ENCODE assay signal across 8 mouse cellular contexts in genomic region chr7:27166229-27166613, GRCm38 (mm10). TPM values are rescaled to one million over a fixed set of nuclear protein-coding genes. Genes with fewer than 3 reads are reported as not detected.
A peak's percentile ranks its signal among the peaks of the same experiment; 100 is the strongest.
DNase-seq lines count a peak whose midpoint lies in the region; ATAC-seq and TF ChIP-seq lines count a peak whose summit lies in the region.

No protein-coding gene starts in this region.

- H3K4me2 ChIP-seq in forebrain, embryonic 13.5 days, result peak overlapping the region; percentile 86
- H3K4me2 ChIP-seq in lung, postnatal 0 days (replicated peaks; ENCODE audit: low read depth, low read length), result peak overlapping the region; percentile 73

- peak; percentile 24; the same call in 1 of the 2 replicates for ATAC-seq in cerebellum, adult (ENCODE audit: insufficient number of reproducible peaks, low FRiP score, low TSS enrichment)
- ATAC-seq in forebrain, embryonic 13.5 days, result peak; percentile 58
- peak; percentile 83 for ATAC-seq in lung, postnatal 0 days

- DNase-seq in MEL-GATA-1-ER (ENCODE audit: extremely low read depth, low read depth), result peak; percentile 39
- DNase-seq in heart, postnatal 14 days, result peak; percentile 91 to 93
- DNase-seq in layer of hippocampus, adult 18-20 months (ENCODE audit: low spot score in 2 of 2), result peak; percentile 61 to 75
- DNase-seq in lung, postnatal 0 days (ENCODE audit: low spot score), result peak; percentile 94
- DNase-seq in retina, postnatal 1 day, result peak; percentile 87
- DNase-seq in urinary bladder, adult 2 months (ENCODE audit: low spot score), result peak; percentile 86

- under 1% methylated on average over 43 of the region's 43 CpGs for WGBS in forebrain, embryonic 13.5 days
- 0% methylated on average over 14 of the region's 43 CpGs for WGBS in lung, postnatal 0 days

- TF ChIP-seq EP300 in lung, postnatal 0 days (IDR thresholded peaks at IDR 0.05), result no peak

- H3K27ac ChIP-seq in forebrain, embryonic 13.5 days, result peak overlapping the region; percentile 97
- H3K27ac ChIP-seq in lung, postnatal 0 days (ENCODE audit: low read length), result peak overlapping the region; percentile 99

- H3K27me3 ChIP-seq in forebrain, embryonic 13.5 days, result no peaks in the 10 kb centered on the region
- H3K27me3 ChIP-seq in lung, postnatal 0 days (replicated peaks; ENCODE audit: insufficient read depth, low read length), result no peaks in the 10 kb centered on the region

- intact Hi-C loops in heart, postnatal 14 days (cut with DNase I), result loop anchor here (10.0 kb wide), 1 partner anchor 319 kb away; the partner anchor contains the start of gene Sertad1

- peak overlapping the region; percentile 78 for H3K4me3 ChIP-seq in forebrain, embryonic 13.5 days
- H3K4me3 ChIP-seq in lung, postnatal 0 days (ENCODE audit: low read depth, low read length), result peak overlapping the region; percentile 82

- H3K9ac ChIP-seq in forebrain, embryonic 13.5 days, result peak overlapping the region; percentile 86
- H3K9ac ChIP-seq in lung, postnatal 0 days (replicated peaks; ENCODE audit: low read depth), result peak overlapping the region; percentile 86

- no peak for TF ChIP-seq CTCF in lung, postnatal 0 days (IDR thresholded peaks at IDR 0.05)

- no peaks in the 10 kb centered on the region for H3K9me3 ChIP-seq in forebrain, embryonic 13.5 days (replicated peaks)
- no peaks in the 10 kb centered on the region for H3K9me3 ChIP-seq in lung, postnatal 0 days (ENCODE audit: low read length)

- H3K36me3 ChIP-seq in forebrain, embryonic 13.5 days (ENCODE audit: poor library complexity, severe bottlenecking), result peaks cover 47% of the 10 kb centered on the region
- H3K36me3 ChIP-seq in lung, postnatal 0 days (ENCODE audit: insufficient read depth, low read length), result no peaks in the 10 kb centered on the region

- H3K4me1 ChIP-seq in forebrain, embryonic 13.5 days, result peaks cover 55% of the 10 kb centered on the region
- peaks cover 28% of the 10 kb centered on the region; the same call in 1 of the 2 replicates for H3K4me1 ChIP-seq in lung, postnatal 0 days (ENCODE audit: insufficient read depth, low read depth, low read length)

RNA-seq across cellular contexts. Expression of gene Egln2, which starts 0.4 kb away (rescaled TPM):
- polyA plus RNA-seq in forebrain, embryonic 13.5 days (2015; fragmentation: Nextera tagmentation; extraction: Ambion mirVana), result 86.9 and 87.3 TPM in 2 replicates
- total RNA-seq in heart, postnatal 14 days (2021), result 10 to 100 TPM; 60.1 to 60.6 TPM
- 100 to 1,000 TPM; 106 to 110 TPM for total RNA-seq in layer of hippocampus, adult 18-20 months (2021)
- polyA plus RNA-seq in lung, postnatal 0 days (2015; fragmentation: Nextera tagmentation; extraction: Ambion mirVana), result 68.0 and 75.1 TPM in 2 replicates
- polyA plus RNA-seq in urinary bladder, adult 2 months (2012; rRNA removed), result 64.2 and 67.5 TPM in 2 replicates

RNA-seq across cellular contexts. Expression of gene Rab4b, which starts 12.5 kb away (rescaled TPM):
- 77.4 and 80.0 TPM in 2 replicates for polyA plus RNA-seq in forebrain, embryonic 13.5 days (2015; fragmentation: Nextera tagmentation; extraction: Ambion mirVana)
- 10 to 100 TPM; 21.9 to 22.1 TPM for total RNA-seq in heart, postnatal 14 days (2021)
- total RNA-seq in layer of hippocampus, adult 18-20 months (2021), result 10 to 100 TPM; 88.4 to 94.7 TPM
- 79.6 and 82.3 TPM in 2 replicates for polyA plus RNA-seq in lung, postnatal 0 days (2015; fragmentation: Nextera tagmentation; extraction: Ambion mirVana)
- polyA plus RNA-seq in urinary bladder, adult 2 months (2012; rRNA removed), result 69.2 and 85.6 TPM in 2 replicates

RNA-seq across cellular contexts. Expression of gene Cyp2t4, which starts 12.7 kb away (rescaled TPM):
- polyA plus RNA-seq in forebrain, embryonic 13.5 days (2015; fragmentation: Nextera tagmentation; extraction: Ambion mirVana), result 0.17 TPM in 1 of 2 replicates, not detected in the other
- total RNA-seq in heart, postnatal 14 days (2021), result not detected
- not detected for total RNA-seq in layer of hippocampus, adult 18-20 months (2021)
- polyA plus RNA-seq in lung, postnatal 0 days (2015; fragmentation: Nextera tagmentation; extraction: Ambion mirVana), result 0.14 TPM in 1 of 2 replicates, not detected in the other
- not detected in 2 replicates for polyA plus RNA-seq in urinary bladder, adult 2 months (2012; rRNA removed)

RNA-seq across cellular contexts. Expression of gene Gm21983, which starts 14.7 kb away (rescaled TPM):
- not detected in 2 replicates for polyA plus RNA-seq in forebrain, embryonic 13.5 days (2015; fragmentation: Nextera tagmentation; extraction: Ambion mirVana)
- not detected for total RNA-seq in heart, postnatal 14 days (2021)
- not detected for total RNA-seq in layer of hippocampus, adult 18-20 months (2021)
- polyA plus RNA-seq in lung, postnatal 0 days (2015; fragmentation: Nextera tagmentation; extraction: Ambion mirVana), result 0.35 TPM in 1 of 2 replicates, not detected in the other
- polyA plus RNA-seq in urinary bladder, adult 2 months (2012; rRNA removed), result not detected in 2 replicates

RNA-seq across cellular contexts. Expression of gene Mia, which starts 14.7 kb away (rescaled TPM):
- polyA plus RNA-seq in forebrain, embryonic 13.5 days (2015; fragmentation: Nextera tagmentation; extraction: Ambion mirVana), result 4.3 and 6.2 TPM in 2 replicates
- total RNA-seq in heart, postnatal 14 days (2021), result not detected
- total RNA-seq in layer of hippocampus, adult 18-20 months (2021), result 1 to 10 TPM in 1 of 2 experiments, under 1 TPM in 1; 0.62 to 2.0 TPM
- 24.9 and 31.5 TPM in 2 replicates for polyA plus RNA-seq in lung, postnatal 0 days (2015; fragmentation: Nextera tagmentation; extraction: Ambion mirVana)
- polyA plus RNA-seq in urinary bladder, adult 2 months (2012; rRNA removed), result 0.23 and 0.47 TPM in 2 replicates

Comparison
In these comparisons a context has a peak if more than half of its experiments do, and no peak if none do; other contexts are left out.
1. Peak in every context shown above with its lines: DNase-seq, ATAC-seq, H3K4me3 ChIP-seq and H3K27ac ChIP-seq.
2. DNase-seq: peak in every context shown above with its lines; median percentile 94 in lung, postnatal 0 days; 92 in heart, postnatal 14 days; 87 in retina, postnatal 1 day; 86 in urinary bladder, adult 2 months; 68 in layer of hippocampus, adult 18-20 months; 39 in MEL-GATA-1-ER.
3. ATAC-seq: peak in every context shown above with its lines; median percentile 83 in lung, postnatal 0 days; 58 in forebrain, embryonic 13.5 days; 24 in cerebellum, adult.